Mouse (Mus musculus) cerebellum, adult 9-10 months (tissue): Measurements from ENCODE around the gene Rpl7l1.
A peak's percentile ranks its signal among the peaks of the same experiment; 100 is the strongest.
"Not testable (repeated sequence)": the region's sequence is repeated elsewhere in the genome, so short reads cannot be mapped to it uniquely, and the experiment has no call there.

ENCODE experiments used
- DNase-seq: peaks from one replicate; pipeline ENCODE4 v3.0.0; 2022

The Rpl7l1 gene

GRCm38 (mm10) chr17:46774131-46774472 lies 8.4 kb downstream of the Rpl7l1 start:
- no peak for DNase-seq

GRCm38 (mm10) chr17:46773278-46774130 lies 9.0 kb downstream of the Rpl7l1 start:
- DNase-seq, result no peak

- DNase-seq, result peak; percentile 85
Measured at GRCm38 (mm10) chr17:46772404-46773277, 9.8 kb downstream of the Rpl7l1 start, which contains the start of gene 2310039H08Rik. Gene 2310039H08Rik, plus strand, starts transcription at chr17:46772635.

- DNase-seq, result no peak
Measured at GRCm38 (mm10) chr17:46772038-46772403, 10.5 kb downstream of the Rpl7l1 start.

- no peak for DNase-seq
Measured at GRCm38 (mm10) chr17:46771616-46772015, 10.9 kb downstream of the Rpl7l1 start.

GRCm38 (mm10) chr17:46771025-46771424 lies 11.4 kb downstream of the Rpl7l1 start:
- DNase-seq, result no peak

GRCm38 (mm10) chr17:46770546-46770945 lies 11.9 kb downstream of the Rpl7l1 start:
- DNase-seq, result no peak

- DNase-seq, result no peak
Measured at GRCm38 (mm10) chr17:46767868-46768267, 14.6 kb downstream of the Rpl7l1 start.

- not testable (repeated sequence) for DNase-seq
Measured at GRCm38 (mm10) chr17:46764916-46765315, 17.6 kb downstream of the Rpl7l1 start.

GRCm38 (mm10) chr17:46763544-46763943 lies 18.9 kb downstream of the Rpl7l1 start, which contains the start of gene Ptcra:
Gene Ptcra, minus strand, starts transcription at chr17:46763712.
- no peak for DNase-seq

GRCm38 (mm10) chr17:46758753-46759152 lies 23.7 kb downstream of the Rpl7l1 start:
- no peak for DNase-seq

- peak; percentile 98 for DNase-seq
Measured at GRCm38 (mm10) chr17:46751794-46752556, 30.5 kb downstream of the Rpl7l1 start, which contains the start of gene Cnpy3. Gene Cnpy3, minus strand, starts transcription at chr17:46752214.

GRCm38 (mm10) chr17:46751056-46751793 lies 31.2 kb downstream of the Rpl7l1 start:
- peak; percentile 79 for DNase-seq

GRCm38 (mm10) chr17:46750580-46750979 lies 31.9 kb downstream of the Rpl7l1 start:
- no peak for DNase-seq

GRCm38 (mm10) chr17:46749282-46749681 lies 33.2 kb downstream of the Rpl7l1 start:
- DNase-seq, result no peak

GRCm38 (mm10) chr17:46747806-46748205 lies 34.7 kb downstream of the Rpl7l1 start:
- no peak for DNase-seq

- no peak for DNase-seq
Measured at GRCm38 (mm10) chr17:46747234-46747633, 35.2 kb downstream of the Rpl7l1 start.

GRCm38 (mm10) chr17:46745506-46745905 lies 37.0 kb downstream of the Rpl7l1 start:
- no peak for DNase-seq

GRCm38 (mm10) chr17:46742986-46743385 lies 39.5 kb downstream of the Rpl7l1 start:
- DNase-seq, result no peak

- no peak for DNase-seq
Measured at GRCm38 (mm10) chr17:46741305-46741704, 41.2 kb downstream of the Rpl7l1 start.

- DNase-seq, result no peak
Measured at GRCm38 (mm10) chr17:46736160-46736559, 46.3 kb downstream of the Rpl7l1 start.

- no peak for DNase-seq
Measured at GRCm38 (mm10) chr17:46735287-46735686, 47.2 kb downstream of the Rpl7l1 start.
